Mouse (Mus musculus): ENCODE results near the gene Slc29a4. TPM values are rescaled to one million over a fixed set of nuclear protein-coding genes. Genes with fewer than 3 reads are reported as not detected.

Gene Slc29a4
- polyA plus RNA-seq (2017; shearing (Covaris generic)), result 1 to 10 TPM; 1.8 to 5.0 TPM

DNA sequence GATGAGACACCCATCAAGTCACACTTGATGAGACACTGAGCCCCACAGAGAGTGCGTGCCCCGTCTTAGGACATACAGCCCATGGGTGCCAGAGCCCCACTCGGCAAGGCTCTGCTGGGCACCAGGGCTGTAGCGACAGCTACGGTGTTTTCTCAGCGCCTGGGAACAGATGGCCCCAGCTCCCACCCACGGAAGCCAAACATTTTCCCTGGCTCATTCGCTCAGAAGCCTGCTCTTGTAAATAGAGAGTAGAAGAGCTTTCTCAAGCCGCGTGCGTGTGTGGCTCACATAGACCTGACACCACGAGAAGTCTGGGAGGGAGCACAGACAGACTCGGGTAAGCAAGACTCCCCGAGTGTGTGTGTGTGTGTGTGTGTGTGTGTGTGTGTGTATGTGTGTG is at the start of gene Slc29a4:
Slc29a4 (plus strand) TSS at position 265 of the 400 bp plus-strand sequence.

Other genes with a start within 250 kb of the Slc29a4 start
- gene Ap5z1, start 228.6 kb upstream of the Slc29a4 start, polyA plus RNA-seq (2017; shearing (Covaris generic)), result 10 to 100 TPM; 16.1 to 29.5 TPM
- not detected for gene Papolb, start 162.4 kb upstream of the Slc29a4 start, polyA plus RNA-seq (2017; shearing (Covaris generic))
- gene Radil, start 141.4 kb upstream of the Slc29a4 start, polyA plus RNA-seq (2017; shearing (Covaris generic)), result under 1 TPM in 1 of 2 experiments, not detected in 1; 0.50 TPM
- under 1 TPM in 1 of 2 experiments, not detected in 1; 0.26 TPM for gene Mmd2, start 83.7 kb upstream of the Slc29a4 start, polyA plus RNA-seq (2017; shearing (Covaris generic))
- 10 to 100 TPM; 33.5 to 46.4 TPM for gene Wipi2, start 64.8 kb upstream of the Slc29a4 start, polyA plus RNA-seq (2017; shearing (Covaris generic))
- 10 to 100 TPM; 18.0 to 27.9 TPM for gene Tnrc18, start 125.2 kb downstream of the Slc29a4 start, polyA plus RNA-seq (2017; shearing (Covaris generic))
- 1 to 10 TPM; 3.6 to 4.5 TPM for gene Fbxl18, start 202.9 kb downstream of the Slc29a4 start, polyA plus RNA-seq (2017; shearing (Covaris generic))
- 1,000 to 10,000 TPM; 3,515 to 3,698 TPM for gene Actb, start 214.2 kb downstream of the Slc29a4 start, polyA plus RNA-seq (2017; shearing (Covaris generic))